Mouse (Mus musculus) myocyte (in vitro differentiated cells): ENCODE measurements at regions not wholly inside any gene's neighbourhood (a gene's known extent, or its start where the extent isn't known, plus 50 kb on each side); places are given as distances from the start of the nearest gene placed in this dataset.

Experiments used
- MYOG ChIP-seq, 3 experiments: IDR thresholded peaks; one replicate each; pipeline ENCODE4 v1.6.1; 2011; ENCODE audit warnings: control low read depth in 2 of 3, low read depth in 2 of 3, mild to moderate bottlenecking in 2 of 3; ENCODE audit not compliant: insufficient read length in 2 of 3, control insufficient read depth in 1 of 3, insufficient read depth in 1 of 3
- POLR2A ChIP-seq: IDR thresholded peaks from one replicate; pipeline ENCODE4 v1.6.1; 2011; ENCODE audit warnings: low read depth, mild to moderate bottlenecking, control low read depth, moderate library complexity; ENCODE audit not compliant: insufficient read length
- TCF3 ChIP-seq: IDR thresholded peaks from one replicate; pipeline ENCODE4 v1.6.1; 2011; ENCODE audit warnings: low read depth, control low read depth; ENCODE audit not compliant: insufficient read length

DNA sequence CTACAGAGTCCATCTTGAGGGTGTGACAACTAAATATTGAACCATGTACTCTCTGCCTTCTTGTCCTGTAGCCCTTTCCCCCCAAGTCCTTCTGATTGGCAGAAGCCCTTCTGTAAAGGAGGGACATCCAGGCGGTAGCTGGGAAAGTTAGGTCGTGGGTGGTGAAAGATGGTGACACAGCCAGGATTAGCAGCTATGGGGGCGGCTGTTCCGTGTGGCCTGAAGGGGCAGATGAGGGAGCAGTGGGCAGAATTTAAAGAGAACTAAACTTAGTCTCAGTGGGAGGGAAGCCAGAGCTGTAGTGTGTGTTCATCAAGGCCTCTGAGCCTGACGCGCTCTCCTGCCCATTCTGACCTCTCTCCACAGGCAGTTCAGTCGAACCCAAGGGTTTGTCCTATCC lies 450.6 kb downstream of the Vrk1 start:
- TF ChIP-seq TCF3 = no peak
- no peak for TF ChIP-seq POLR2A
- no peak for TF ChIP-seq MYOG (IDR thresholded peaks at IDR 0.05; ENCODE audit: control insufficient read depth in 1 of 3, insufficient read depth in 1 of 3, insufficient read length in 2 of 3, low read depth in 2 of 3)
